Mouse (Mus musculus) left cerebral cortex, adult 9 months (tissue): ENCODE results near the gene Abhd14b.
A peak's percentile ranks its signal among the peaks of the same experiment; 100 is the strongest.
"Not testable (repeated sequence)": the region's sequence is repeated elsewhere in the genome, so short reads cannot be mapped to it uniquely, and the experiment has no call there.

ENCODE experiments used
- DNase-seq, 2 experiments: peaks; one replicate each; pipeline ENCODE4 v3.0.0; 2022; ENCODE audit warnings: low spot score in 2 of 2

The Abhd14b gene

DNA sequence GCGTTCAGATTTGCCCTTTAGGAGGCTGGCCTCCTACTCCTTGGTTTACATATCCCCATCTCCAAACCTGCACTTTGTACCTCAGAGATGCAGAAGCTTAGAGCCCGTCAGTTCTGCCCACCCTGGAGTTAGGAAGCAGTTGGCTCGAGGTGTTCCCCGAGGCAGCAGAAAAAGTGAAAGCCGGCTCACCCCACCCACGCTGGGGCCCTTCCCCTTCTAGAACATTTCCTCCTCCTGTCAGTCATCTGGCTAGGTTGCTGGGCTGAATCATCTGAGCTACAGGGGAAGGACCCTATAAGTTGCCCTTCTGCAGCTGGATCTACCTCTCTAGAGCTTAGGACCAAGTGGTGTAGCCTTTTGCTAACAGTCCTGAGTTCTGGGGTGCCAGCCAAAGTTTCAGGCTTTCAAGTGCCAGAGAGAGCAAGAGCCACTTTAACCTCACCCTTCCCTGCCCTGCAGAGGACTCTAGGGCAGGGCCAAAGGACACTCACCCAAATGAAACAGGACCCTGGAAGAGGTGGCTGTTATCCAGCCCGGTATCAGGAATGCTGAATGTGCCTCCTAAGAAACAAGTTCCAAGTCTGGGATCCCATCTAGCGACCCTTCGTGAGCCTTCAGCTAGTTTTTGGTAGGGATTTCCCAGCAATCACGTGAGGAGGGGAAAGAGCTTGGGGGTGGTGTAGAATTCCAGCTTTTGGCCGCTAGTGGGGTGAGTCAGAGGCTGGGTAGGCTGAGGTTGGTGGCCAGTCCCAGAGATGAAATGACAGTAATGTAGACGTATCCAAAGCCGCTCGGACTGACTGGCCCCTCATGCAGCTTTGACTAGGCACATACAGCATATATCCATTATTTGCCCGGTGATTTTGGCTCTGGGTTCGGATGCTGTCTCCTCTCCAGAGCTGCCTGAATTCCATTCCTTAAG lies 29.0 kb downstream of the Abhd14b start:
- no peak for DNase-seq

DNA sequence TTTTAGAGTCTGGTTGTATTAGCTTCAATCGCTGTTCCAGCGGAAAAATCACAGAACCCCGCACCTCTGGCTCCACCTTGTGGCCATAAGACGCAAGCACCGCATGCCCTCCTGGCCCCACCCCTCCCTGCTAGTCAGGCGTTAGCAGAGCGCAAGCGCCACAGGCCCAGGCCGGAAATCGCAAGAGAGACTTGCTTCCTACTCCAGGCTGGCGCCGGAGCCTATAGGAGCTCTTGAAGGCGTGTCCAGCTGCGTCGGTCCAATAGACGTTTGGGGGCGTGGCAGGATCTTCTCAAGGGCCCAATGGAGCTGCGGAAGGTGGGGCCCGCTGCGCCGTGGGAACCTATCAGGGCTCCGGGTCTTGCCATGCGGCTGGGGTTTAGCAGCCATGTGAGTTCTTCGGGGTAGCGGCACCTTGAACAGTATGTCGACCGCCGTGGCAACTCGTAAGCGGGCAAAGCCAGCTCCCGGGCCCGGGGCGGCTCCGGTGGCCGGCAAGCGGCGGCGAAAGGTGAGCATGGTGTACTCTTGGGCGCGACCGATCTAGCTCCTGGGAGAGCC lies 29.7 kb downstream of the Abhd14b start, which contains the start of gene Parp3:
Gene Parp3, minus strand, starts transcription at position 26 of the 561 bp plus-strand sequence.
- DNase-seq, result peak; percentile 100

DNA sequence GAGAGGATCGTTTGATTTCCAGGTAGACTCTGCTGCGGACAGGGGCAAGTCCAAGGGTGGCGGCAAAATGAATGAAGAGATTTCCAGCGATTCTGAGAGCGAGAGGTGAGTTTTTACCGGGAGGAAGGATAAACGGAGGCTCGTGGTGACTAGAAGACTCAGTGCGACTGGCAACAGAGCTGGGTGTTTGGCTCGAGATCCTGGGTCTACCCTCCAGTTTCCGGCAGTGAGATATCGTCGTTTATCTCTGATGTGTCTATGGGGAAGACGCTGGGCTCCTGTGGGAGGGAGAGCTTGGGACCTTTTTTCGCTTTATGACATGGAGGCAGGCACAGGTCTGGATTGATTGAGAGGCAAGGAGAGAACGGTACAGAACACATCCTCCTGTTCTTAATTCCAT lies 30.4 kb downstream of the Abhd14b start:
- no peak for DNase-seq

DNA sequence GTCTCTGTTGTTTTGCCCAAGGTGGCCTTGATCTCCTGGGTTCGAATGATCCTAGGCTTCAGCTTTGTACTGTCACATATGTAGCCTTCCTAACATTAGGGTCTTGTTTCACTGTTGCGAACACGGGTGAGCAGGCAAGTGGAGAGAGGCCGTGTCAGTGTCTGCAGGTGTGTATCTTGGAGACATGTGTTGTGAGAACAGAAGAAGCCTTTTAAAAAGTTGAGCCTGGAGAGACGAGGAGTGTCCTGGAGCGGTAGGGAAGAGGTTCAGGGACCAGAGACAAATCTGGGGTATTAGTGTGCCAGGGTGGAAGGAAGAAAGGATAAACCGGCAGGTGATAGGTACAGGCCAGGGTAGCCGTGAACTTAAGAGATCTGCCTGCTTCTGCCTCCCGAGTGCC lies 30.8 kb downstream of the Abhd14b start:
- DNase-seq, result peak in 1 of 2 experiments; percentile 1

DNA sequence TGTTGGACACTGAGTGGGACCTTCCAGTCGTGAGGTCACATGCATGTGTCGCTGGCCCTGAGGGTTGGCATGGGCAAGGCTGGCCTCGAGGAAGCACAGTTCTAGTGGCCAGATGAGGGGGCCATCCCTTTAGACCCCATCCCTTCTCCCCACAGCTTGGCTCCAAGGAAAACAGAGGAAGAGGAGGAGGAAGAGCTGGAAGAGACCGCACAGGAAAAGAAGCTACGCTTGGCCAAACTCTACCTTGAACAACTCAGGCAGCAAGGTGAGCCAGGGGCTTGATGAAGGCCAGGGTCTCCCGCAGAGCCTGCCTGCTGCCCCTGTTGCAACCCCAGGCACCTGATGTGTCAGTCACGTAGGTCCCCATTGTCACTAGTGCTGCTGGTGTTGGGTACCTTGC lies 33.3 kb downstream of the Abhd14b start:
- DNase-seq, result peak in 1 of 2 experiments; percentile 1

DNA sequence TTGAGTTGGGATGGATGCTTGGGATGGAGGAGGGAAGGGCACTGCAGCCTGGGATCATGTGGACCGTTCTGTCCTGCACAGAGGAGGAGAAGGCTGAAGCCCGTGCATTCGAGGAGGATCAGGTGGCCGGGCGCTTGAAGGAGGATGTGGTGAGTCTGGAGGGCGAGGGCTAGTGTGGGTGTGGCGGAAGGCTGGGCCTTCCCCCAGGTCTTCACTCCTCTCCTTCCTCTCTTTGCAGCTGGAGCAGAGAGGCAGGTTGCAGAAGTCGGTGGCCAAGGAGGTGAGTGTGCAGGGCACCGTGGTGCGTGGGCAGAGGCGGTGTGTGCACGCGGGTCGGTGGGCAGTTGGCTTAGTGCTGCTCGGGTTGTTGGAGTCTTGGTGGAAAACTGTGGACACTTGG lies 33.8 kb downstream of the Abhd14b start:
- peak in 1 of 2 experiments; percentile 0 for DNase-seq

DNA sequence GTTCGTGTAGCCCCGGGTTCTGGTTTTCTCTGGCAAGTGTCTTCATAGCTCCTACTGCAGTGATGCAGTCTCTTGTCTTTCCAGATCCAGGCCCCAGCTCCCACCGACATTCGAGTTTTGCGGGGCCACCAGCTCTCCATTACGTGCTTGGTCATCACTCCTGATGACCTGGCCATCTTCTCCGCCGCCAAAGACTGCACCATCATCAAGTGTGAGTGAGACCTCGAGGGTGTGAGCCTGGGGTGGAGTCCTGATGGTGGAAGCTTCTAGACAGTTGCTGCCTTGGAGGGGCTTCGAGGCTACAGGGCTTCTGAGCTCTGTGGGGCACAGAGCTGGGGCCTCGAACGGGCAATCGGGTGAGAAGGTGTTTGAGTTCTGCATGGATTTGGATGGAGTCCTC lies 34.4 kb downstream of the Abhd14b start:
- DNase-seq, result no peak

DNA sequence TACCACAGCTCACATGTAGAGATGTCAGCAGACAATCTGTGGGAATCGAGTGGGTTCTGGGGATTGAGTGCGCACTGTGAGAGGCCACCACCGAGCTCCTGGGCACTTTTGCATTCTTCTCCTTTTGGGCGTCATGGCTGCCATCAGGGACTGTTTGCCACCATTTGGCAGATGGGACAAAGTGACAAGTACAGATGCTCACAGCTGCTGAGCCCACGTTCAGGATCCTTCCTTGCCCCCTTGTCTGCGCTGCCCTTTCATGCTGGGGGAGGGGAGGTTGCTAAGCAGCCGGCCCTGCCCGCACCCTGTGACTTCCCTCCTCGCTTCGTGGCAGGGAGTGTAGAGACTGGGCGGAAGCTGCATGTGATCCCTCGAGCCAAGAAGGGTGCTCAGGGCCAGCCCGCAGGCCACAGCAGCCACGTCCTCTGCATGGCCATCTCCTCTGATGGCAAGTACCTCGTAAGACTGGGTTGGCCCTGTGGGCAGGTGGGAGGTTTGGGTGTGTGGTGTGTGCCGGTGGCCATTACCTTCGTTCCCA lies 35.4 kb downstream of the Abhd14b start:
- no peak for DNase-seq

DNA sequence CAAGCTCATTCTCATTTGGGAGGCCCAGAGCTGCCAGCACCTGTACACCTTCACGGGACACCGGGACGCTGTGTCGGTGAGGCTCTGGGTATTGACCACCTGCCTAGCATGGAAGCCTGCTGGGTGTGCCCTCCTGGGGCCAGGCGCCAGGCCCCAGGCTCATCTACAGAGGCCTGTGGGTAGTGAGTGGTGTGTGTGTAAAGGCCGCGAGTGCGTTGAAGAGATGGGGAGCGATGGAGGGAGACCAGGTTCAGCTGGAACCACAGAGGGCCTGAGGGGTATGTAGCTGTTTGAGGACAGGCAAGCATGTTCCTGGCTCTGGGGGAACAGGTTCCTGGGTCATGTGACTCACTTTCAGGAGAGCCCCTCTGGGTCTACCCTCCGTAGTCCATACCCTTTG lies 35.9 kb downstream of the Abhd14b start:
- DNase-seq, result no peak

DNA sequence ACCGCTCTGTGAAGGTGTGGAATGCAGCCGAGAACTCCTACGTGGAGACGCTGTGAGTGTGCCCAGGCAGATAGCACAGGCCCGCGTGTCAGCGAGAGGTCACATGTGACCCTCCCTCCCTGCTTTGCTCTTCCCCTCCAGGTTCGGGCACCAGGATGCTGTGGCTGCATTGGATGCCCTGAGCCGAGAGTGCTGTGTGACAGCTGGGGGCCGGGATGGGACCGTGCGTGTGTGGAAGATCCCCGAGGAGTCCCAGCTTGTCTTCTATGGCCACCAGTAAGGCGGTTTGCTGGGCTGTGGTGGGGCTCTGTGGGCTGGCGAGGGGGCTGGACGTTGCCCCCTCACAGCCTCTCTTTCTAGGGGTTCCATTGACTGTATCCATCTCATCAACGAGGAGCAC lies 36.3 kb downstream of the Abhd14b start:
- no peak for DNase-seq

DNA sequence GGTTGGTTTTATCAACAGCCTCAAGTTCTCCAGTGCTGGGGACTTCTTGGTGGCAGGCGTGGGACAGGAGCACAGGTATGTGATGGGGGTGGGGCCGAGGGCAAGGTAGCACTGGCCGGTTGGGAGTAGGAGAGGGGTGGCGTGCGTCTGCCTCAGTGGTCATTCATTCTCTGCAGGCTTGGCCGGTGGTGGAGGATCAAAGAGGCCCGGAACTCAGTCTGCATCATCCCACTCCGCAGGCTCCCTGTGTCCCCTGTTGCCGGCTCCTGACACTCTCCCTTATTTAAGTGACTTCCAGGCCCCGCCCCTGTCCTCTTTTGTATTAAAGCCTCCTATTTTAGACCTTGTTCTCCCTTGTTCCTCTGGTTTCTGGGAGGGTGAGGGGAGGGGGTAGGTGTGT lies 37.8 kb downstream of the Abhd14b start:
- no peak for DNase-seq

DNA sequence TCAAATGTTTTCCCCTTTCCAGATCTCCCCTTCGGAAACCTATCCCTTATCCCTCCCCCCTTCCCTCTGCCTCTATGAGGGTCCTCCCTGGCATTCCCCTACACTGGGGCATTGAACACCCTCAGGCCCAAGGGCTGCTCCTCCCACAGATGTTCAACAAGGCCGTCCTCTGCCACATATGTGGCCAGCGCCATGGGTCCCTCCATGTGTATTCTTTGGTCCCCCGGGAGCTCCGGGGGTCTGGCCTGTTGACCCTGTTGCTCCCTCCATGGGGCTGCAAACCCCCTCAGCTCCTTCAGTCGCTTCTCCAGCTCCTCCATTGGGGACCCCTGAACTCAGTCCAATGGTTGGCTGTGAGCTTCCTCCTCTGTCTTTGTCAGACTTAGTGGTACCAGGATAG lies 40.3 kb downstream of the Abhd14b start:
- DNase-seq, result not testable (repeated sequence)

DNA sequence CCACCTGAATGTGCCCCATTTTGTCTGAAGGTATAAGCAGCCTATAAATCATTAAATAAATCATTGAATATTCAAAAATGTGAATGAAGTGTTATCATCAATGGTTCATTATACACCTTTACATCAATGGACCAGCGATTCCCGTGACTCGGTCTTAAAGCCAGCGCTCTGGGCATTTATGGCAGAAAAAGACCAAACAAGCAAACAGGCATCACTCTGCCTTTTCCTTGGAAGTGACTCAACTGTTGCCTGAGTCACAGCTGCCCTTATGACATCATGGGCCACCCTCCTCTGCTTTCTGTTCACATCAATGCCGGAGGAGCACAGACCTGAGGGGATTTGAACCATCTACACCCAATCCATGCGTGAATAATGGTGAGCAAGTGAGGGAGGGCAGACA lies 52.4 kb downstream of the Abhd14b start, which contains the start of gene Iqcf1:
Gene Iqcf1, plus strand, starts transcription at position 301 of the 400 bp plus-strand sequence.
- DNase-seq, result no peak

DNA sequence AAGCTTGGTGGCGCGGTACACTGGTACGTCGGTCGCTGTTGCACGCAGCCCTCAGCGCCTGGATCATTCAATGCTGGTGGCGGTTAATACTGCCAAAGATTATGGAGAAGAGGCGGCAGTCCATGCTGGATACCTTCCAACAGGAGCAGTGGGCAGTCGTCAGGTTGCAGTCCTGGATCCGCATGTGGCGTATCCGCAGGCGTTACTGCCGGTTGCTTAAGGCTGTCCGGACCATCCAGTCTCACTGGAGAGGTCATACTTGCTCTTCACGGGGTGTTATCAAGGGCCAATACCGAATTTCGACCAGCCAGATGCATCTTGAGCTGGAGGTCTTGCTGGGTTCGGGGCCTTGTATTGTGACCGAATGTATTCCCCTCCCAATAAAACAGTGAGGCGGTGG lies 54.6 kb downstream of the Abhd14b start:
- DNase-seq, result no peak
